In genomic region chr19:3638698-3639097, GRCm38 (mm10) we compare ENCODE assay signal across 8 mouse cellular contexts. TPM values are rescaled to one million over a fixed set of nuclear protein-coding genes. Genes with fewer than 3 reads are reported as not detected.
DNase-seq lines count a peak whose midpoint lies in the region; ATAC-seq lines count a peak whose summit lies in the region.

No protein-coding gene starts in this region.

- no peaks in the 10 kb centered on the region for H3K36me3 ChIP-seq in forebrain, embryonic 15.5 days
- no peaks in the 10 kb centered on the region for H3K36me3 ChIP-seq in hindbrain, embryonic 12.5 days
- peaks cover 82% of the 10 kb centered on the region for H3K36me3 ChIP-seq in limb, embryonic 10.5 days

- DNase-seq in urinary bladder, adult 18-20 months (ENCODE audit: low spot score in 2 of 2) = peak; percentile 37 to 45
- no peak for DNase-seq in urinary bladder, postnatal 10 days (ENCODE audit: low spot score)
- no peak for DNase-seq in limb, embryonic 10.5 days (ENCODE audit: low spot score)
- DNase-seq in mesoderm, embryonic 11.5 days (ENCODE audit: low read depth, low spot score) = peak; percentile 15
- peak; percentile 40 for DNase-seq in urinary bladder, postnatal 25 days (ENCODE audit: low spot score)
- DNase-seq in cerebellum, postnatal 36 days = no peak

- peak overlapping the region; percentile 27; the same call in 1 of the 2 replicates for H3K27ac ChIP-seq in forebrain, embryonic 15.5 days (replicated peaks)
- peak overlapping the region; percentile 56 for H3K27ac ChIP-seq in hindbrain, embryonic 12.5 days
- H3K27ac ChIP-seq in limb, embryonic 10.5 days = peak overlapping the region; percentile 89

- WGBS in forebrain, embryonic 15.5 days = 16% methylated on average over 8 of the region's 8 CpGs
- 48% methylated on average over 8 of the region's 8 CpGs for WGBS in hindbrain, embryonic 12.5 days
- WGBS in limb, embryonic 10.5 days = 74% methylated on average over 8 of the region's 8 CpGs

- no peak overlapping the region for H3K4me2 ChIP-seq in forebrain, embryonic 15.5 days (replicated peaks)
- no peak overlapping the region for H3K4me2 ChIP-seq in hindbrain, embryonic 12.5 days (replicated peaks)

- H3K27me3 ChIP-seq in forebrain, embryonic 15.5 days = no peaks in the 10 kb centered on the region
- no peaks in the 10 kb centered on the region for H3K27me3 ChIP-seq in hindbrain, embryonic 12.5 days
- H3K27me3 ChIP-seq in limb, embryonic 10.5 days (ENCODE audit: low read depth, poor library complexity, severe bottlenecking) = no peaks in the 10 kb centered on the region

- no peaks in the 10 kb centered on the region for H3K9me3 ChIP-seq in forebrain, embryonic 15.5 days
- no peaks in the 10 kb centered on the region for H3K9me3 ChIP-seq in hindbrain, embryonic 12.5 days (replicated peaks)
- no peaks in the 10 kb centered on the region for H3K9me3 ChIP-seq in limb, embryonic 10.5 days (replicated peaks)

- H3K9ac ChIP-seq in forebrain, embryonic 15.5 days (replicated peaks) = no peak overlapping the region; the same call in 1 of the 2 replicates
- H3K9ac ChIP-seq in hindbrain, embryonic 12.5 days = peak overlapping the region; percentile 49; the same call in 1 of the 2 replicates

- H3K4me1 ChIP-seq in forebrain, embryonic 15.5 days = peaks cover 30% of the 10 kb centered on the region
- peaks cover 60% of the 10 kb centered on the region for H3K4me1 ChIP-seq in hindbrain, embryonic 12.5 days
- H3K4me1 ChIP-seq in limb, embryonic 10.5 days = peaks cover 75% of the 10 kb centered on the region

- H3K4me3 ChIP-seq in forebrain, embryonic 15.5 days = no peak overlapping the region
- H3K4me3 ChIP-seq in hindbrain, embryonic 12.5 days = no peak overlapping the region
- H3K4me3 ChIP-seq in limb, embryonic 10.5 days = no peak overlapping the region

- no peak for ATAC-seq in forebrain, embryonic 15.5 days (replicated peaks)
- no peak for ATAC-seq in hindbrain, embryonic 12.5 days (ENCODE audit: low FRiP score)

RNA-seq across cellular contexts. Expression of gene Lrp5, which starts 47.7 kb away (rescaled TPM):
- polyA plus RNA-seq in forebrain, embryonic 15.5 days (2015; fragmentation: Nextera tagmentation; extraction: Ambion mirVana) = 2.3 TPM in 2 replicates
- 3.8 and 4.0 TPM in 2 replicates for polyA plus RNA-seq in hindbrain, embryonic 12.5 days (2016; fragmentation: Nextera tagmentation; extraction: Ambion mirVana)
- polyA plus RNA-seq in limb, embryonic 10.5 days (2016; fragmentation: Nextera tagmentation; extraction: Ambion mirVana) = 6.6 and 8.2 TPM in 2 replicates

Comparison
In these comparisons a context has a peak if more than half of its experiments do, and no peak if none do; other contexts are left out.
1. DNase-seq: peak in urinary bladder, adult 18-20 months (2 of 2), mesoderm, embryonic 11.5 days (single experiment) and urinary bladder, postnatal 25 days (single experiment); none in urinary bladder, postnatal 10 days (single experiment), limb, embryonic 10.5 days (single experiment) and cerebellum, postnatal 36 days (0 of 2).
2. H3K27ac ChIP-seq: peak in every context shown above with its lines; median percentile 89 in limb, embryonic 10.5 days; 56 in hindbrain, embryonic 12.5 days; 27 in forebrain, embryonic 15.5 days.